Mouse (Mus musculus): ENCODE measurements at regions not wholly inside any gene's neighbourhood (a gene's known extent, or its start where the extent isn't known, plus 50 kb on each side); places are given as distances from the start of the nearest gene placed in this dataset.

DNA sequence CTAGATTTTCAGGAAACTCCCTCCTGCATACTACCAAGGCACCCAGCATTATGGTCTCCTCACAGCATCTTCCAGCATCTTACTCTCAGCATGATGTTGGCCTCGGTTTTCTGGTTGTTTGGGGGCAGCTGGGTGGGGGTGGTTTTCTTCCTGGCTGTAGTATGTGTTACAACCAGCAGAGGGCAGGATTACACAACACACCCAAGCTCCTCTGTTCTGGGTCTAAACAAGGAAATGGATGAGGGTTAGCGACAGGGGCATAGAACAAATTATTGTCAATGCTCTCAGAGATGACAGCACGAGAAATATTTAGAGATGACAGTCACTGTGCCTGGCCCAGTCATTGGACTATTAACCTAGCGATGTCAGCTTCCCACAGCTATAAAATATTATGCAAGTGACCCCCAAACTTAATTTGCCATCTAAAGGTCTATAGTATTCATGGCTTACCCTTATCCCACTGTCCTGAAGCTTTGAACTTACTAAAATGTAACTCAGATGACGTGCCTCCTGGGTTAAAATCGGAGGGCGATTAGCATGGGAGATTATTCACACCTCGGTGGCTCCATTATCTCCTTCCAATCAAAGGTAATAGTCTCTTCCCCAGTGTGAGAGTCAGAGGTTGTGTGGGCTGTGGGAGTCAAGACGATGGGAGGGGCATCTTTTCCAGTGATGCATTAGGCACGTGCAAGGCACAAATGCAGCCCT, 52.2 kb upstream of the Nudt7 start:
- TF ChIP-seq CTCF (IDR thresholded peaks at IDR 0.05; ENCODE audit: low read depth, low read length) (peak; percentile 35), POLR2A (IDR thresholded peaks at IDR 0.05; ENCODE audit: insufficient read depth, low read length) (no peak)
